In the genomic region with DNA sequence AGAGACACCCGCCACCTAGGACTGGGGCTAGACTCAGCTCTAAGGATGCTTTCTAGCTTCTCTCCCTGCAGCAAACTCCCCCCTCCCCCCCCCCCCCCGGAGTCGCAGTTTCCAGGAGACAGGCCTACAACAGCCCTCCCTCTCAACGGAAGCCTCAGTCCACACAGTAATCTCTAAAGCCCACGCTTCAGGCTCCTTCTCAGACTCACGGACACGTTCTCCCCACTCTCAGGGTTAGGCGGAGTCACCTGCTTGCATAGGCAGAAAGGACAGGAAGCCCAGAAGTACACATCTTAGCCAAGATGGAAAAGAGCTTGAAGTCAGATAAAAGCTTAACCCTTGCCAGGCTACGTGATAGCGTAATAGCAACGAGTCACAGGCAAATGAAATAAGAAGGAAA, we compare ENCODE assay signal across 31 mouse cellular contexts. TPM values are rescaled to one million over a fixed set of nuclear protein-coding genes. Genes with fewer than 3 reads are reported as not detected.
A peak's percentile ranks its signal among the peaks of the same experiment; 100 is the strongest.
DNase-seq lines count a peak whose midpoint lies in the region; ATAC-seq and TF ChIP-seq lines count a peak whose summit lies in the region.
"Had no signal": no experiment of that assay in that cellular context is flagged by ENCODE, and none has a peak within 500 bp of the region (broad histone marks: within the 10 kb centered on the region; RNA-seq: fewer than 3 reads in every experiment).

No protein-coding gene starts in this region.

- ATAC-seq in CD4-positive, CD25-positive, alpha-beta regulatory T cell, adult 4 months = no peak
- ATAC-seq in lung, postnatal 0 days = 0 out of 2 replicates have a peak, but pooled peaks have one; percentile 16
- no peak for ATAC-seq in hindbrain, embryonic 13.5 days (ENCODE audit: low FRiP score)
- ATAC-seq: forebrain, embryonic 13.5 days; forebrain, embryonic 16.5 days; hindbrain, postnatal 0 days; intestine, postnatal 0 days; Patski had no signal

- no peak for TF ChIP-seq EP300 in lung, postnatal 0 days (IDR thresholded peaks at IDR 0.05)

- 25% methylated on average over 10 of the region's 11 CpGs for WGBS in lung, postnatal 0 days
- WGBS in hindbrain, embryonic 13.5 days = 79% methylated on average over 11 of the region's 11 CpGs

- peak; percentile 22 for DNase-seq in CD4-positive, CD25-positive, alpha-beta regulatory T cell, adult 2 months (ENCODE audit: low read depth, low spot score)
- peak; percentile 41 for DNase-seq in lung, postnatal 0 days (ENCODE audit: low spot score)
- DNase-seq in lung, postnatal 36 days = no peak
- DNase-seq in brain, adult 2 months (ENCODE audit: low read depth, low spot score) = peak; percentile 53
- peak; percentile 41 for DNase-seq in naive thymus-derived CD4-positive, alpha-beta T cell, adult 2 months (ENCODE audit: low read depth)
- DNase-seq in spleen, postnatal 4 days (ENCODE audit: low spot score in 2 of 2) = no peak
- DNase-seq: adrenal gland, adult 8-10 months; adrenal gland, postnatal 25 days; cerebellum, adult 18-20 months; cerebellum, adult 9-10 months; cerebellum, postnatal 25 days; embryo, embryonic 11 days; gastrocnemius, postnatal 25 days; heart, adult 18-20 months; heart, postnatal 10 days; heart, postnatal 36 days had no signal

- H3K27ac ChIP-seq in lung, postnatal 0 days (ENCODE audit: low read length) = no peak overlapping the region
- H3K27ac ChIP-seq in hindbrain, embryonic 13.5 days = no peak overlapping the region
- H3K27ac ChIP-seq: embryonic facial prominence, embryonic 10.5 days; embryonic facial prominence, embryonic 13.5 days; forebrain, embryonic 10.5 days; forebrain, embryonic 13.5 days; heart, embryonic 15.5 days; hindbrain, embryonic 10.5 days; hindbrain, embryonic 14.5 days; hindbrain, postnatal 0 days had no signal

- H3K4me2 ChIP-seq in lung, postnatal 0 days (replicated peaks; ENCODE audit: low read depth, low read length) = no peak overlapping the region
- no peak overlapping the region for H3K4me2 ChIP-seq in hindbrain, embryonic 13.5 days
- H3K4me2 ChIP-seq: embryonic facial prominence, embryonic 13.5 days; forebrain, embryonic 13.5 days; heart, embryonic 12.5 days; heart, embryonic 15.5 days; hindbrain, embryonic 14.5 days had no signal

- H3K9me3 ChIP-seq in lung, postnatal 0 days (ENCODE audit: low read length) = no peaks in the 10 kb centered on the region
- H3K9me3 ChIP-seq in hindbrain, embryonic 13.5 days = no peaks in the 10 kb centered on the region
- H3K9me3 ChIP-seq: embryonic facial prominence, embryonic 10.5 days; embryonic facial prominence, embryonic 13.5 days; forebrain, embryonic 10.5 days; forebrain, embryonic 13.5 days; heart, embryonic 12.5 days; heart, embryonic 15.5 days; hindbrain, embryonic 10.5 days had no signal

- no peak overlapping the region for H3K9ac ChIP-seq in lung, postnatal 0 days (replicated peaks; ENCODE audit: low read depth)
- no peak overlapping the region for H3K9ac ChIP-seq in hindbrain, embryonic 13.5 days
- H3K9ac ChIP-seq: embryonic facial prominence, embryonic 13.5 days; forebrain, embryonic 13.5 days; heart, embryonic 12.5 days; heart, embryonic 15.5 days; hindbrain, embryonic 14.5 days had no signal

- H3K4me1 ChIP-seq in lung, postnatal 0 days (ENCODE audit: insufficient read depth, low read depth, low read length) = no peaks in the 10 kb centered on the region
- peaks cover 4% of the 10 kb centered on the region for H3K4me1 ChIP-seq in hindbrain, embryonic 13.5 days (replicated peaks)
- H3K4me1 ChIP-seq: forebrain, embryonic 13.5 days had no signal

- no peak for TF ChIP-seq CTCF in lung, postnatal 0 days (IDR thresholded peaks at IDR 0.05)

- no peak overlapping the region for H3K4me3 ChIP-seq in lung, postnatal 0 days (ENCODE audit: low read depth, low read length)
- H3K4me3 ChIP-seq in hindbrain, embryonic 13.5 days = no peak overlapping the region
- H3K4me3 ChIP-seq: embryonic facial prominence, embryonic 10.5 days; embryonic facial prominence, embryonic 13.5 days; erythroblast, embryonic 14.5 days; forebrain, embryonic 10.5 days; forebrain, embryonic 13.5 days; heart, embryonic 12.5 days; heart, embryonic 15.5 days; hindbrain, embryonic 10.5 days had no signal

- H3K27me3 ChIP-seq in lung, postnatal 0 days (replicated peaks; ENCODE audit: insufficient read depth, low read length) = no peaks in the 10 kb centered on the region
- H3K27me3 ChIP-seq in hindbrain, embryonic 13.5 days = no peaks in the 10 kb centered on the region
- H3K27me3 ChIP-seq: embryonic facial prominence, embryonic 13.5 days; forebrain, embryonic 13.5 days; heart, embryonic 15.5 days; Patski had no signal

- no peaks in the 10 kb centered on the region for H3K36me3 ChIP-seq in lung, postnatal 0 days (ENCODE audit: insufficient read depth, low read length)
- no peaks in the 10 kb centered on the region for H3K36me3 ChIP-seq in hindbrain, embryonic 13.5 days
- H3K36me3 ChIP-seq: embryonic facial prominence, embryonic 10.5 days; embryonic facial prominence, embryonic 13.5 days; forebrain, embryonic 10.5 days; heart, embryonic 12.5 days; heart, embryonic 15.5 days; hindbrain, embryonic 10.5 days had no signal

RNA-seq across cellular contexts. Expression of a gene that starts 14.6 kb away (rescaled TPM):
- 10 to 100 TPM; 48.1 to 54.3 TPM for polyA plus RNA-seq in CD4-positive, CD25-positive, alpha-beta regulatory T cell, adult 4 months (2017; shearing (Covaris generic))
- 4.1 and 4.5 TPM in 2 replicates for polyA plus RNA-seq in lung, postnatal 0 days (2015; fragmentation: Nextera tagmentation; extraction: Ambion mirVana)
- 3.6 and 3.7 TPM in 2 replicates for polyA plus RNA-seq in hindbrain, embryonic 13.5 days (2015; fragmentation: Nextera tagmentation; extraction: Ambion mirVana)

RNA-seq across cellular contexts. Expression of a gene that starts 29.3 kb away (rescaled TPM):
- 1 to 10 TPM; 1.4 to 2.8 TPM for polyA plus RNA-seq in CD4-positive, CD25-positive, alpha-beta regulatory T cell, adult 4 months (2017; shearing (Covaris generic))
- polyA plus RNA-seq in lung, postnatal 0 days (2015; fragmentation: Nextera tagmentation; extraction: Ambion mirVana) = 10.5 and 14.2 TPM in 2 replicates
- 2.4 and 2.8 TPM in 2 replicates for polyA plus RNA-seq in hindbrain, embryonic 13.5 days (2015; fragmentation: Nextera tagmentation; extraction: Ambion mirVana)

Comparison
In these comparisons a context has a peak if more than half of its experiments do, and no peak if none do; other contexts are left out.
1. DNase-seq: peak in CD4-positive, CD25-positive, alpha-beta regulatory T cell, adult 2 months (single experiment), lung, postnatal 0 days (single experiment), brain, adult 2 months (single experiment) and naive thymus-derived CD4-positive, alpha-beta T cell, adult 2 months (single experiment); none in lung, postnatal 36 days (single experiment) and spleen, postnatal 4 days (0 of 2).